Mouse (Mus musculus): ENCODE results near the gene Gm3005.
"Not testable (repeated sequence)": the region's sequence is repeated elsewhere in the genome, so short reads cannot be mapped to it uniquely, and the experiment has no call there.

Gm3005 gene

GRCm38 (mm10) chr14:3427803-3428202 lies at the start of gene Gm3005:
Gm3005 (plus strand) TSS chr14:3428103.
- DNase-seq (ENCODE audit: low read depth, low spot score) = not testable (repeated sequence)

- DNase-seq (ENCODE audit: low read depth, low spot score) = not testable (repeated sequence)
Measured at GRCm38 (mm10) chr14:3394793-3395192, 33.1 kb upstream of the Gm3005 start, which contains the start of gene Gm10413. Gm10413 (plus strand) TSS chr14:3395093.

- not testable (repeated sequence) for DNase-seq (ENCODE audit: low read depth, low spot score)
Measured at GRCm38 (mm10) chr14:3412314-3412713, 15.6 kb upstream of the Gm3005 start, which contains the start of gene Gm10409. Gm10409 (plus strand) TSS chr14:3412614.

- not testable (repeated sequence) for DNase-seq (ENCODE audit: low read depth, low spot score)
Measured at GRCm38 (mm10) chr14:3449079-3449478, 21.2 kb downstream of the Gm3005 start, which contains the start of gene Gm10408. Gm10408 (plus strand) TSS chr14:3449379.

GRCm38 (mm10) chr14:3634212-3634611 lies 206.3 kb downstream of the Gm3005 start, which contains the start of gene Gm3012:
Gm3012 (plus strand) TSS chr14:3634512.
- DNase-seq (ENCODE audit: low read depth, low spot score) = not testable (repeated sequence)

Data from telencephalon, adult 2 months (tissue).